Mouse (Mus musculus): ENCODE measurements at regions not wholly inside any gene's neighbourhood (a gene's known extent, or its start where the extent isn't known, plus 50 kb on each side); places are given as distances from the start of the nearest gene placed in this dataset.

- H3K4me1 ChIP-seq (ENCODE audit: control insufficient read depth in 2 of 2, insufficient read depth in 2 of 2, low read length in 2 of 2): no peaks in the 10 kb centered on the region
- H3K4me2 ChIP-seq (ENCODE audit: low read length): no peak overlapping the region
- no peak overlapping the region for H3K4me3 ChIP-seq (ENCODE audit: control insufficient read depth in 1 of 2, insufficient read depth in 1 of 2, low read depth in 1 of 2, low read length in 2 of 2)
- no peak overlapping the region for H3K9ac ChIP-seq (ENCODE audit: low read length)
- no peaks in the 10 kb centered on the region for H3K27me3 ChIP-seq (ENCODE audit: control insufficient read depth, insufficient read depth, low read length)
- H3K27ac ChIP-seq (replicated peaks in 1 of 2; ENCODE audit: control insufficient read depth in 1 of 2, insufficient read depth in 1 of 2, low read depth in 2 of 2, low read length in 2 of 2): no peak overlapping the region
- H3K9me3 ChIP-seq (ENCODE audit: control insufficient read depth, low read length): no peaks in the 10 kb centered on the region
- no peaks in the 10 kb centered on the region for H3K36me3 ChIP-seq (ENCODE audit: control insufficient read depth, insufficient read depth, low read length)
- no peak for ATAC-seq (ENCODE audit: insufficient number of reproducible peaks, insufficient read depth, low FRiP score, low read depth)
These were observed 127.6 kb upstream of the Il12b start for GRCm38 (mm10) chr11:44272268-44272667.

GRCm38 (mm10) chr11:44278521-44279208 is 121.2 kb upstream of the Il12b start:
- 69% methylated on average over 7 of the region's 7 CpGs for WGBS
- Histone ChIP-seq H3K9ac (ENCODE audit: low read length) (no peak overlapping the region), H3K4me2 (ENCODE audit: low read length) (no peak overlapping the region), H3K27me3 (ENCODE audit: control insufficient read depth, insufficient read depth, low read length) (no peaks in the 10 kb centered on the region), H3K9me3 (ENCODE audit: control insufficient read depth, low read length) (no peaks in the 10 kb centered on the region), H3K4me3 (ENCODE audit: control insufficient read depth in 1 of 2, insufficient read depth in 1 of 2, low read depth in 1 of 2, low read length in 2 of 2) (no peak overlapping the region), H3K4me1 (ENCODE audit: control insufficient read depth in 2 of 2, insufficient read depth in 2 of 2, low read length in 2 of 2) (no peaks in the 10 kb centered on the region), H3K36me3 (ENCODE audit: control insufficient read depth, insufficient read depth, low read length) (no peaks in the 10 kb centered on the region), H3K27ac (replicated peaks in 1 of 2; ENCODE audit: control insufficient read depth in 1 of 2, insufficient read depth in 1 of 2, low read depth in 2 of 2, low read length in 2 of 2) (no peak overlapping the region)
- ATAC-seq (ENCODE audit: insufficient number of reproducible peaks, insufficient read depth, low FRiP score, low read depth): no peak

- Histone ChIP-seq H3K9me3 (ENCODE audit: control insufficient read depth, low read length) (no peaks in the 10 kb centered on the region), H3K4me2 (ENCODE audit: low read length) (no peak overlapping the region), H3K4me3 (ENCODE audit: control insufficient read depth in 1 of 2, insufficient read depth in 1 of 2, low read depth in 1 of 2, low read length in 2 of 2) (no peak overlapping the region), H3K9ac (ENCODE audit: low read length) (no peak overlapping the region), H3K27me3 (ENCODE audit: control insufficient read depth, insufficient read depth, low read length) (no peaks in the 10 kb centered on the region), H3K27ac (replicated peaks in 1 of 2; ENCODE audit: control insufficient read depth in 1 of 2, insufficient read depth in 1 of 2, low read depth in 2 of 2, low read length in 2 of 2) (no peak overlapping the region), H3K4me1 (ENCODE audit: control insufficient read depth in 2 of 2, insufficient read depth in 2 of 2, low read length in 2 of 2) (no peaks in the 10 kb centered on the region), H3K36me3 (ENCODE audit: control insufficient read depth, insufficient read depth, low read length) (no peaks in the 10 kb centered on the region)
- WGBS: 79% methylated on average over 2 of the region's 2 CpGs
- ATAC-seq (ENCODE audit: insufficient number of reproducible peaks, insufficient read depth, low FRiP score, low read depth): no peak
These were observed 113.9 kb upstream of the Il12b start for GRCm38 (mm10) chr11:44285961-44286360.

- no peak overlapping the region for H3K9ac ChIP-seq (ENCODE audit: low read length)
- ATAC-seq (ENCODE audit: insufficient number of reproducible peaks, insufficient read depth, low FRiP score, low read depth): no peak
- H3K27me3 ChIP-seq (ENCODE audit: control insufficient read depth, insufficient read depth, low read length): no peaks in the 10 kb centered on the region
- no peaks in the 10 kb centered on the region for H3K36me3 ChIP-seq (ENCODE audit: control insufficient read depth, insufficient read depth, low read length)
- H3K4me1 ChIP-seq (ENCODE audit: control insufficient read depth in 2 of 2, insufficient read depth in 2 of 2, low read length in 2 of 2): no peaks in the 10 kb centered on the region
- no peak overlapping the region for H3K4me3 ChIP-seq (ENCODE audit: control insufficient read depth in 1 of 2, insufficient read depth in 1 of 2, low read depth in 1 of 2, low read length in 2 of 2)
- 70% methylated on average over 1 of the region's 1 CpGs for WGBS
- H3K9me3 ChIP-seq (ENCODE audit: control insufficient read depth, low read length): no peaks in the 10 kb centered on the region
- H3K27ac ChIP-seq (replicated peaks in 1 of 2; ENCODE audit: control insufficient read depth in 1 of 2, insufficient read depth in 1 of 2, low read depth in 2 of 2, low read length in 2 of 2): no peak overlapping the region
- H3K4me2 ChIP-seq (ENCODE audit: low read length): no peak overlapping the region
These were observed 111.0 kb upstream of the Il12b start for GRCm38 (mm10) chr11:44288825-44289224.

GRCm38 (mm10) chr11:44303786-44304185 is 96.1 kb upstream of the Il12b start:
- no peaks in the 10 kb centered on the region for H3K9me3 ChIP-seq (ENCODE audit: control insufficient read depth, low read length)
- 78% methylated on average over 8 of the region's 8 CpGs for WGBS
- no peak overlapping the region for H3K4me3 ChIP-seq (ENCODE audit: control insufficient read depth in 1 of 2, insufficient read depth in 1 of 2, low read depth in 1 of 2, low read length in 2 of 2)
- no peaks in the 10 kb centered on the region for H3K4me1 ChIP-seq (ENCODE audit: control insufficient read depth in 2 of 2, insufficient read depth in 2 of 2, low read length in 2 of 2)
- H3K9ac ChIP-seq (ENCODE audit: low read length): no peak overlapping the region
- no peak overlapping the region for H3K4me2 ChIP-seq (ENCODE audit: low read length)
- no peaks in the 10 kb centered on the region for H3K27me3 ChIP-seq (ENCODE audit: control insufficient read depth, insufficient read depth, low read length)
- no peak for ATAC-seq (ENCODE audit: insufficient number of reproducible peaks, insufficient read depth, low FRiP score, low read depth)
- no peaks in the 10 kb centered on the region for H3K36me3 ChIP-seq (ENCODE audit: control insufficient read depth, insufficient read depth, low read length)
- H3K27ac ChIP-seq (replicated peaks in 1 of 2; ENCODE audit: control insufficient read depth in 1 of 2, insufficient read depth in 1 of 2, low read depth in 2 of 2, low read length in 2 of 2): no peak overlapping the region

- no peaks in the 10 kb centered on the region for H3K9me3 ChIP-seq (ENCODE audit: control insufficient read depth, low read length)
- 78% methylated on average over 8 of the region's 8 CpGs for WGBS
- no peak for ATAC-seq (ENCODE audit: insufficient number of reproducible peaks, insufficient read depth, low FRiP score, low read depth)
- H3K36me3 ChIP-seq (ENCODE audit: control insufficient read depth, insufficient read depth, low read length): no peaks in the 10 kb centered on the region
- H3K9ac ChIP-seq (ENCODE audit: low read length): no peak overlapping the region
- no peaks in the 10 kb centered on the region for H3K27me3 ChIP-seq (ENCODE audit: control insufficient read depth, insufficient read depth, low read length)
- no peaks in the 10 kb centered on the region for H3K4me1 ChIP-seq (ENCODE audit: control insufficient read depth in 2 of 2, insufficient read depth in 2 of 2, low read length in 2 of 2)
- H3K4me3 ChIP-seq (ENCODE audit: control insufficient read depth in 1 of 2, insufficient read depth in 1 of 2, low read depth in 1 of 2, low read length in 2 of 2): no peak overlapping the region
- H3K27ac ChIP-seq (replicated peaks in 1 of 2; ENCODE audit: control insufficient read depth in 1 of 2, insufficient read depth in 1 of 2, low read depth in 2 of 2, low read length in 2 of 2): no peak overlapping the region
- no peak overlapping the region for H3K4me2 ChIP-seq (ENCODE audit: low read length)
These were observed 83.8 kb upstream of the Il12b start for GRCm38 (mm10) chr11:44316061-44316460.

GRCm38 (mm10) chr11:44319136-44319535 is 80.7 kb upstream of the Il12b start:
- H3K9ac ChIP-seq (ENCODE audit: low read length): no peak overlapping the region
- 82% methylated on average over 3 of the region's 3 CpGs for WGBS
- no peaks in the 10 kb centered on the region for H3K36me3 ChIP-seq (ENCODE audit: control insufficient read depth, insufficient read depth, low read length)
- no peaks in the 10 kb centered on the region for H3K27me3 ChIP-seq (ENCODE audit: control insufficient read depth, insufficient read depth, low read length)
- H3K4me2 ChIP-seq (ENCODE audit: low read length): no peak overlapping the region
- no peak overlapping the region for H3K4me3 ChIP-seq (ENCODE audit: control insufficient read depth in 1 of 2, insufficient read depth in 1 of 2, low read depth in 1 of 2, low read length in 2 of 2)
- ATAC-seq (ENCODE audit: insufficient number of reproducible peaks, insufficient read depth, low FRiP score, low read depth): no peak
- no peaks in the 10 kb centered on the region for H3K9me3 ChIP-seq (ENCODE audit: control insufficient read depth, low read length)
- no peak overlapping the region for H3K27ac ChIP-seq (replicated peaks in 1 of 2; ENCODE audit: control insufficient read depth in 1 of 2, insufficient read depth in 1 of 2, low read depth in 2 of 2, low read length in 2 of 2)
- H3K4me1 ChIP-seq (ENCODE audit: control insufficient read depth in 2 of 2, insufficient read depth in 2 of 2, low read length in 2 of 2): no peaks in the 10 kb centered on the region

- Histone ChIP-seq H3K4me3 (ENCODE audit: control insufficient read depth in 1 of 2, insufficient read depth in 1 of 2, low read depth in 1 of 2, low read length in 2 of 2) (no peak overlapping the region), H3K36me3 (ENCODE audit: control insufficient read depth, insufficient read depth, low read length) (no peaks in the 10 kb centered on the region), H3K27me3 (ENCODE audit: control insufficient read depth, insufficient read depth, low read length) (no peaks in the 10 kb centered on the region), H3K27ac (replicated peaks in 1 of 2; ENCODE audit: control insufficient read depth in 1 of 2, insufficient read depth in 1 of 2, low read depth in 2 of 2, low read length in 2 of 2) (no peak overlapping the region), H3K9ac (ENCODE audit: low read length) (no peak overlapping the region), H3K9me3 (ENCODE audit: control insufficient read depth, low read length) (no peaks in the 10 kb centered on the region), H3K4me1 (ENCODE audit: control insufficient read depth in 2 of 2, insufficient read depth in 2 of 2, low read length in 2 of 2) (no peaks in the 10 kb centered on the region), H3K4me2 (ENCODE audit: low read length) (no peak overlapping the region)
- WGBS: 51% methylated on average over 2 of the region's 2 CpGs
- ATAC-seq (ENCODE audit: insufficient number of reproducible peaks, insufficient read depth, low FRiP score, low read depth): peak; percentile 50; the same call in 1 of the 2 replicates
These were observed 76.5 kb upstream of the Il12b start for GRCm38 (mm10) chr11:44323314-44323713.

Measured in heart, embryonic 14.5 days (tissue).